Mouse (Mus musculus): ENCODE results near the gene Sept11.

Gene Sept11

DNA sequence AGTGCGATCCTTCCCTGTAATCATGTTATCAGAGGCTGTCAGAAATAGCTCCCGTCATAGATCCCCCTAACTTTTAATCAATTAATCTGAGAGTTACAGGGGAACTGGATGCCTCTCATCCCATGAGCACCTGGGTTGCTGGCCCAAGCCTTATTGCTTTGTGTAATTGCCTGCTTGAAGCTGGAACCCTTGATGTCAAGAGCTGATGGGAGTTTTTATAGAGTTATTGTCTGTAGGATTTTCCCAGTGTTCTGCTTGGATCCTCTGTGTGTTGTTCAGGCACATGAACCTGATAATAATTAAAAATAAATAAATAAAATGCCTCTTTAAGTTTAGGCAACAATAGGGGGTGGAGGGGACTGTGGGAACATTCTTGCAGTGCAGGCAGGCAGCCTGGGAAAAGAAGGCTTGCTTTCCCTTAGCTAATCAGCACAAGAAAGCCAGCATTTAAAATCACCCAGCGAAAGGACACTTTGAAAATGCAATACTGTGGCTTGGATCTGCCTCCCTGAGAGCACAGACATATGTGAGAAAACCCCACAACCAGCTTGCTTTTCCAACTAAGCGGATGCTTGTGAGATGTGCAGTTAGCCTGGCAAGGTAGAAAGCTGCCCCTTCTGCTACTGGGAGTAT, 33.8 kb downstream of the Sept11 start:
- no peak for DNase-seq (ENCODE audit: low spot score)

DNA sequence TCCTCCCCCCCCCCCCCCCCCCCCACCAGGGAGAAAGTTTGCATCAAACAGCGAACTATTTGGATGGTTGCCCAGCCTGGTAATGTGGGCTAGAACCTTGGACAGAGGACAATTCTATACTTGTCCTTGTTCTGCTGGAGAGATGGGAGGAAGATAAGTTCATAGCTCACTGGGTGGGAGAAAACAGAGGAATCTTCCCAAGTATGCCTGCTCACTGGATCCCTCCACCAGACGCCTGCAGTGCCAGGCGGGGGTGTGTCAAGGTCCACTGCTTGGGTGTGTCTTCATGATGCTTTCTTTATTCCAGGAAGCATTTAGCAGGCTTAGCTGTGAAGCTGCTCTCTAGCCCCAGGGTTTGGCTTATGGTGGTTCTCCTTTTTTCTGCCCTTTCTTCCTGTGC, 34.5 kb downstream of the Sept11 start:
- no peak for DNase-seq (ENCODE audit: low spot score)

- no peak for DNase-seq (ENCODE audit: low spot score)
Observed at GRCm38 (mm10) chr5:93128765-93129164, 35.5 kb downstream of the Sept11 start.

GRCm38 (mm10) chr5:93129953-93130352, 36.7 kb downstream of the Sept11 start:
- peak; percentile 84 for DNase-seq (ENCODE audit: low spot score)

DNA sequence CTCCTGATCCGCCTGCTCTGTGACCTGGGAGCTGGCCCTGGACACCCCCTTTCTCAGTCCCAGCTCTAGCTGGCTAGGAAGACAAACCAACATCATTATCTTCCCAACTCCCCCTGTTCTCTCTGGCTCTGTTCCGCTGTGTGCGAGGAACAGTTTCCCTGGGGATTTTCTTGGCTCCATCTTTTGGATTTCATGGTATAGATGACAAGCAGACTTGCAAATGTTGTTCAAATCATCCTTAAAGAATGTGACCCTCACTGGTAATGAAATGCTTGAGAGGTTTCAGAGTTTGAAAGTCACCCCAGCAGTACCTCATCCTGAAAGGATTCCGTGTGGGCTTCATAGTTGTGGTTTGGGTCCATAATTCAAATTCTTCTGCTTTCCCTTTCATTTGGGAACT, 38.2 kb downstream of the Sept11 start:
- no peak for DNase-seq (ENCODE audit: low spot score)

- DNase-seq (ENCODE audit: low spot score), result peak; percentile 58
Observed at GRCm38 (mm10) chr5:93133445-93134244, 40.4 kb downstream of the Sept11 start.

GRCm38 (mm10) chr5:93135368-93136107, 42.3 kb downstream of the Sept11 start:
- no peak for DNase-seq (ENCODE audit: low spot score)

- DNase-seq (ENCODE audit: low spot score), result no peak
Observed at GRCm38 (mm10) chr5:93136956-93137586, 43.8 kb downstream of the Sept11 start.

GRCm38 (mm10) chr5:93139350-93139749, 46.1 kb downstream of the Sept11 start:
- DNase-seq (ENCODE audit: low spot score), result no peak

DNA sequence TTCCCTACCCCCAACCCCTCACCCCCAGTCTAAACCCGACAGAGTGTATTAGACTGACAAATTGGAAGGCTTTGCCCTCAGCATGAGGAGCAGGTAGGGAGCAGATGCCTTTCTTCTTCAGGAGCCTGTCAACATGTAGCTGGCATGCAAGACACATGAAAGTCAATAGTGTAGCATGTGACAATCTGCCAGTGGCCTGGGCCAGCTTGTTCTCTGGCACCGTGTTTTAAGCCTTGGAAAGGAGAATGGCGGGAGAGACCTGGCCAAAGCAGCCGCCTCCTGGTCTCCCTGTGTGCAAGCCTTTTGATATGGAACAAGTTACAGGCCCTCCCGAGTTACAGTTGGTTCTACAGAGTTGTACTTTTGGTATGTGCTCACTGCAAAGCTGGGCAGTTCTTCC, 47.5 kb downstream of the Sept11 start:
- DNase-seq (ENCODE audit: low spot score), result no peak

GRCm38 (mm10) chr5:93143360-93144091, 50.3 kb downstream of the Sept11 start:
- peak; percentile 48 for DNase-seq (ENCODE audit: low spot score)

DNA sequence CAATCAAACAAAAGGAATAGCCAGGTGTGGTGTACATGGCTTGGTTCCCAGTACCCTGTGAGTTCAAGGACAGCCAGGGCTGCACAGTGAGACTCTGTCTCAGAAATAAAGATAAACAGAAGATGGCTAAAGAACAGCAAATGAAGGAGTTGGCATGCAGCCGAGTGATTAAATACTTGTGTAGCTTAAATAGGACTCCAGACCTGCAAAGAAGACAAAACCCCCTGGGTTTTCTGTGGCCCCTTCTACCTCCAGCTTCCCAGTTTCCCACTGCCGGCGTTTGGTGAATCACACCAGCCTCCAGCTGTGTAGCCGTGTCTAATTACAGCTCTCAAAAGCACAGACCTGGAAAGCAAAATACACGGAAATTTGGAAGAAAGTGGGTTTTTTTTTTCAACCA, 51.6 kb downstream of the Sept11 start:
- DNase-seq (ENCODE audit: low spot score), result no peak

- no peak for DNase-seq (ENCODE audit: low spot score)
Observed at GRCm38 (mm10) chr5:93145504-93145903, 52.3 kb downstream of the Sept11 start.

- DNase-seq (ENCODE audit: low spot score), result no peak
Observed at GRCm38 (mm10) chr5:93149969-93150777, 56.9 kb downstream of the Sept11 start.

- DNase-seq (ENCODE audit: low spot score), result no peak
Observed at GRCm38 (mm10) chr5:93151985-93152384, 58.7 kb downstream of the Sept11 start.

DNA sequence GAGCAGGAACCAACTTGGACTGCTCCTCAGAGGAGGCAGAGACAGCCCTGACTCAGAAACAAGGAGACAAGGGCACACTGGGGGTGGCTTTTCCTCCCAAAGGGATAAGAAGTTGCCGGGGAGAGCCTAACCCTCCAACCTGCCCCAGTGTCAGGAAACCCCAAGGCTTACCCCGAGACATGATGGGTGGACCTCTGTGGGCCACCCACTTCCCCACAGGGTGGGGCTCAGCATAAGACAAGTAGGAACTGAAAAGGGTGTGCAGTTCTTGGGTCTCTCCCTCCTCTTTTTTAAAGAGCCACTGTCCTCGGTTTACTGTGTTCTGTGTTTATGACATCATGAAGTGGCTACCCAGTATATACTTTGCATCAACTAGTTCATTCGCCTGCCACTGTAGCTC, 59.2 kb downstream of the Sept11 start:
- DNase-seq (ENCODE audit: low spot score), result no peak

GRCm38 (mm10) chr5:93154401-93154800, 61.2 kb downstream of the Sept11 start:
- DNase-seq (ENCODE audit: low spot score), result no peak

DNA sequence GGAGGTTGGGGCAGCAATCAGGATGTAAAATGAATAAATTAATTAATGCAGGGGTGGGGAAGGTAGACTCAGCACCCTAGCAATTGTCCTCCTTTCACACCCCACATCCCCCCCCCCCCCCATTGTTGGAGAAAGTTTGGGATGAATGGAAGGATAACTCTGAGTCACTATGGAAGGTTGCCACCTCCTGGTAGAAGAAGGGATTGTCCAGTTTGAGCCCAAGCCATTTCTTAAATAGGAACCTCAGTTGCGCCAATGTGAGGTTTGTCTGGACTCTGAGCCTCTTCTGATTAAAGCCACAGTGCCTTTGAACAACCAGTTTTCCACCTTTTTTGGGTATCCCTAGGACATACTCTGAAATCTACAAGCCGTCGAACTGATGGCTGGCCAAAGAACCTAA, 70.3 kb downstream of the Sept11 start:
- DNase-seq (ENCODE audit: low spot score), result peak; percentile 73

DNA sequence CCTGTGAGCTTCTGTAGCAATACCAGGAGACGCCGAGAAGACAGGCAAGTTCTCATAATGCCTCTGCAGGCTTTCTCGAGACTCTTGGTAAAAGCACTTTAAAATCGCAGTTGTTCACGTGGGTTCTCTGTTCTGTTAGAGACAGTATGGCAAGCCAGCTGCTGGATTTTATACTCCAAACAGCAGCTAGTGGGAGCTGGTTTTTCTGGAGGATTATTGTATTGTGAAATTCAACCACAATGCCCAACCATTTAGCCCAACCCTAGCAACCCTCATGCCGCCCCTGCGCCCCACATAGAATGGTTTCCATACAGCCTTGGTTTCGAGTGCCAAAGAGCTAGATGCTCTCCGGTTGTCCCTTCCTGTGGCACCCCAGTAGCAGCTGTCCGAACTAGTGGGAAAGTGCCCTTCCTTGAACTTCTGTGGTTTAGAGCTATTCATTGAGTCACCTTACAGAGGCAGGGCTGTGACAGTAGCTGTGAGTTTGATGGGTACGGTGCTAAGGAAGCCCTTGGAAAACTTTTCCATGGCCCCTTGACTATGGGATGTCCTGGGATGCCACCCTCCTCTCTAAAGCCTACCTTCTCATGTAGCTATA, 74.8 kb downstream of the Sept11 start:
- DNase-seq (ENCODE audit: low spot score), result no peak

GRCm38 (mm10) chr5:93168654-93169053, 75.4 kb downstream of the Sept11 start:
- peak; percentile 39 for DNase-seq (ENCODE audit: low spot score)

GRCm38 (mm10) chr5:93171420-93171819, 78.2 kb downstream of the Sept11 start:
- DNase-seq (ENCODE audit: low spot score), result no peak
